Mouse (Mus musculus) bone marrow macrophage, adult 2 months (primary cell): ENCODE measurements around the gene Sema5a.

Experiments used
- CTCF ChIP-seq: IDR thresholded peaks from 2 replicates; pipeline ENCODE4 v1.5.1; 2012; ENCODE audit warnings: low read depth, mild to moderate bottlenecking, low read length, moderate library complexity
- POLR2A ChIP-seq: IDR thresholded peaks from 2 replicates; pipeline ENCODE4 v1.6.1; 2012; ENCODE audit warnings: mild to moderate bottlenecking, low read depth, low read length, borderline replicate concordance

DNA sequence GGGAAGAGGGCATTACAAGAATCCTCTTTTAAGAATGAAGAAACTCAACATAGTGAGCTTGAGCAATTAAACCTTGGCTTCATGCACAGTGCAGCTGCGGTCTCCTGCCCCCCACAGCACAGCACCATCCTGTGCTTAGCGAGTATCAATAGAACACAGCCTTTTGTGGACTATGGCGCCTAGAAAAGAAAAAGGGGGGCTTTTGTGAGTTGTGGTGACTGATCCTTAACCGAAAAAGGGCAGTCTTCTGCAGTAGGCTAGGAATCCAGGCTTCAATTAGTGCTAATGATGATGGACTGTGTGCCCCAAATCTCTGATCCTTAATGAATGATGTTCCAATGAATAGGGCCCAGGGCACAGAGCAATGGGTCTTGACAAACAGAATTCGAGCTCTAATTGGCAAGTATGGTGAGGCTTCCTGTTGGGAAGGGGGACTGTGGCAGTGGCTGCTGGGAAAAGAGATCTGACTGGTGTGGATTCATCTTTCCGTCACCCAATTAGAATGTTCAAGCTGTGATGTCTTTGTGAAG lies 324.3 kb downstream of the Sema5a start:
- TF ChIP-seq CTCF (no peak), POLR2A (no peak)
